Mouse (Mus musculus) heart, postnatal 36 days (tissue): ENCODE results near the gene Zfp663. TPM values are rescaled to one million over a fixed set of nuclear protein-coding genes. Genes with fewer than 3 reads are reported as not detected.

ENCODE experiments used
- total RNA-seq, 2 experiments: library from RNA; stranded (reverse); gene quantifications; 2 replicates each; pipeline ENCODE4 v1.2.3; 2021

Gene Zfp663
- total RNA-seq, 2 experiments from 2014 or later: not detected

Other genes starting within 250 kb of the Zfp663 start
- under 1 TPM; 0.43 to 0.50 TPM for gene Cdh22, start 133.9 kb downstream of the Zfp663 start, total RNA-seq
- gene Slc35c2, start 80.9 kb downstream of the Zfp663 start, total RNA-seq: 10 to 100 TPM; 17.2 to 18.3 TPM
- 10 to 100 TPM; 16.7 to 19.1 TPM for gene Elmo2, start 42.2 kb downstream of the Zfp663 start, total RNA-seq
- gene Zfp334, start 19.5 kb upstream of the Zfp663 start, total RNA-seq: 1 to 10 TPM; 2.1 to 2.2 TPM
- gene Ocstamp, start 31.7 kb upstream of the Zfp663 start, total RNA-seq: not detected
- 1 to 10 TPM in 1 of 2 experiments, under 1 TPM in 1; 0.33 to 1.2 TPM for gene Slc13a3, start 104.5 kb upstream of the Zfp663 start, total RNA-seq
- gene Trp53rka, start 124.6 kb upstream of the Zfp663 start, total RNA-seq: 1 to 10 TPM; 9.3 to 9.7 TPM
- gene Slc2a10, start 135.1 kb upstream of the Zfp663 start, total RNA-seq: 1 to 10 TPM; 5.0 to 5.8 TPM
- gene Eya2, start 226.3 kb upstream of the Zfp663 start, total RNA-seq: 1 to 10 TPM; 1.4 to 1.6 TPM